Mouse (Mus musculus) bone marrow, adult 2 months (tissue): ENCODE measurements at regions not wholly inside any gene's neighbourhood (a gene's known extent, or its start where the extent isn't known, plus 50 kb on each side); places are given as distances from the start of the nearest gene placed in this dataset.

Source experiments
- CTCF ChIP-seq: fragments of 200-500 bp; IDR thresholded peaks from 2 replicates; pipeline ENCODE4 v1.5.1; 2011; ENCODE audit warnings: low read length, control low read depth; ENCODE audit not compliant: control insufficient read depth, insufficient read depth
- POLR2A ChIP-seq: fragments of 200-500 bp; IDR thresholded peaks from 2 replicates; pipeline ENCODE4 v1.6.1; 2011; ENCODE audit warnings: low read depth, mild to moderate bottlenecking, control low read depth, low read length, borderline replicate concordance; ENCODE audit not compliant: control insufficient read depth

GRCm38 (mm10) chr4:10141238-10141934, 732.9 kb upstream of the 2610301B20Rik start:
- no peak for TF ChIP-seq CTCF
- TF ChIP-seq POLR2A, result no peak
